Mouse (Mus musculus) naive thymus-derived CD4-positive, alpha-beta T cell, adult 2 months (primary cell): ENCODE data around the gene Iqschfp.

Source experiments
- DNase-seq: peaks from one replicate; pipeline ENCODE4 v3.0.0-alpha.2; 2011; ENCODE audit warnings: low read depth

Iqschfp gene

GRCm38 (mm10) chr3:67892026-67892705, at the start of gene Iqschfp, which contains the start of gene Iqcj:
Gene Iqschfp (plus strand): TSS chr3:67892232.
Gene Iqcj (plus strand): TSS chr3:67892220.
- no peak for DNase-seq

GRCm38 (mm10) chr3:67852397-67852796, 39.6 kb upstream of the Iqschfp start:
- no peak for DNase-seq

- no peak for DNase-seq
These were observed 30.5 kb upstream of the Iqschfp start for GRCm38 (mm10) chr3:67861524-67861923.

GRCm38 (mm10) chr3:67867420-67868065, 24.5 kb upstream of the Iqschfp start:
- DNase-seq: no peak

- DNase-seq: no peak
These were observed 22.6 kb upstream of the Iqschfp start for GRCm38 (mm10) chr3:67869424-67869823.

- DNase-seq: no peak
These were observed 14.8 kb upstream of the Iqschfp start for GRCm38 (mm10) chr3:67877253-67877652.

GRCm38 (mm10) chr3:67884335-67884734, 7.7 kb upstream of the Iqschfp start:
- DNase-seq: no peak

- no peak for DNase-seq
These were observed 5.9 kb upstream of the Iqschfp start for GRCm38 (mm10) chr3:67886176-67886575.

- no peak for DNase-seq
These were observed 4.8 kb upstream of the Iqschfp start for GRCm38 (mm10) chr3:67887251-67887650.

- no peak for DNase-seq
These were observed 736 bp downstream of the Iqschfp start for GRCm38 (mm10) chr3:67892768-67893167.

- no peak for DNase-seq
These were observed 10.5 kb downstream of the Iqschfp start for GRCm38 (mm10) chr3:67902517-67902916.

- no peak for DNase-seq
These were observed 16.6 kb downstream of the Iqschfp start for GRCm38 (mm10) chr3:67908586-67908985.

- no peak for DNase-seq
These were observed 26.1 kb downstream of the Iqschfp start for GRCm38 (mm10) chr3:67918098-67918497.

- DNase-seq: no peak
These were observed 26.7 kb downstream of the Iqschfp start for GRCm38 (mm10) chr3:67918634-67919259.

GRCm38 (mm10) chr3:67923095-67923494, 31.1 kb downstream of the Iqschfp start:
- DNase-seq: no peak

- DNase-seq: no peak
These were observed 33.4 kb downstream of the Iqschfp start for GRCm38 (mm10) chr3:67925453-67925852.

GRCm38 (mm10) chr3:67930424-67931133, 38.5 kb downstream of the Iqschfp start:
- DNase-seq: no peak

- no peak for DNase-seq
These were observed 39.1 kb downstream of the Iqschfp start for GRCm38 (mm10) chr3:67931181-67931580.

GRCm38 (mm10) chr3:67931914-67932313, 39.9 kb downstream of the Iqschfp start:
- no peak for DNase-seq

GRCm38 (mm10) chr3:67935829-67936228, 43.8 kb downstream of the Iqschfp start:
- no peak for DNase-seq

- no peak for DNase-seq
These were observed 55.0 kb downstream of the Iqschfp start for GRCm38 (mm10) chr3:67947000-67947399.

- DNase-seq: no peak
These were observed 60.5 kb downstream of the Iqschfp start for GRCm38 (mm10) chr3:67952517-67952940.
